Mouse (Mus musculus) erythroblast, adult 5-6 weeks (primary cell): ENCODE measurements around the gene Asrgl1. TPM values are rescaled to one million over a fixed set of nuclear protein-coding genes. Genes with fewer than 3 reads are reported as not detected.
A peak's percentile ranks its signal among the peaks of the same experiment; 100 is the strongest.
"Not testable (repeated sequence)": the region's sequence is repeated elsewhere in the genome, so short reads cannot be mapped to it uniquely, and the experiment has no call there.

Source experiments
- ATAC-seq: replicated peaks from 2 replicates; pipeline ENCODE4 v1.8.0; 2016; ENCODE audit warnings: moderate number of reproducible peaks, mild to moderate bottlenecking, moderate TSS enrichment, inconsistent platforms; ENCODE audit not compliant: poor library complexity, low FRiP score, severe bottlenecking
- total RNA-seq, 2 experiments: library from RNA; stranded (forward) in 1 of 2; stranded (reverse) in 1 of 2; fragments of 150-400 nt in 1 of 2; fragments of 200-764, 138-1000 nt in 1 of 2; gene quantifications; 2 replicates each; pipeline versions ENCODE4 v1.2.3 to v1.2.4; 2015 to 2017; ENCODE audit warnings: low replicate concordance in 2 of 2

The Asrgl1 gene
- 2.1 and 3.1 TPM in 2 replicates for total RNA-seq (2015; ENCODE audit: low replicate concordance)
- 3.9 and 5.1 TPM in 2 replicates for total RNA-seq (2017; ENCODE audit: low replicate concordance)

- ATAC-seq = peak; percentile 83
These were observed at the start of gene Asrgl1 for GRCm38 (mm10) chr19:9135512-9136331. TSS of gene Asrgl1 (minus strand) at chr19:9135636.

GRCm38 (mm10) chr19:9146214-9146613 is 10.8 kb upstream of the Asrgl1 start:
- no peak for ATAC-seq

GRCm38 (mm10) chr19:9143639-9144125 is 8.2 kb upstream of the Asrgl1 start:
- ATAC-seq = no peak

- no peak for ATAC-seq
These were observed 7.8 kb upstream of the Asrgl1 start for GRCm38 (mm10) chr19:9143230-9143629.

GRCm38 (mm10) chr19:9140361-9140760 is 4.9 kb upstream of the Asrgl1 start:
- not testable (repeated sequence) for ATAC-seq

- no peak for ATAC-seq
These were observed 1.7 kb upstream of the Asrgl1 start for GRCm38 (mm10) chr19:9137159-9137558.

- ATAC-seq = peak; percentile 69
These were observed 507 bp downstream of the Asrgl1 start for GRCm38 (mm10) chr19:9134746-9135511.

GRCm38 (mm10) chr19:9129996-9130395 is 5.4 kb downstream of the Asrgl1 start:
- no peak for ATAC-seq

GRCm38 (mm10) chr19:9128499-9129194 is 6.8 kb downstream of the Asrgl1 start:
- no peak for ATAC-seq

- ATAC-seq = not testable (repeated sequence)
These were observed 11.4 kb downstream of the Asrgl1 start for GRCm38 (mm10) chr19:9123986-9124385.

- no peak for ATAC-seq
These were observed 13.0 kb downstream of the Asrgl1 start for GRCm38 (mm10) chr19:9122390-9122789.

- no peak for ATAC-seq
These were observed 15.6 kb downstream of the Asrgl1 start for GRCm38 (mm10) chr19:9119655-9120425.

GRCm38 (mm10) chr19:9117275-9117674 is 18.2 kb downstream of the Asrgl1 start:
- ATAC-seq = no peak

GRCm38 (mm10) chr19:9116268-9116667 is 19.2 kb downstream of the Asrgl1 start:
- ATAC-seq = no peak

GRCm38 (mm10) chr19:9112043-9112442 is 23.4 kb downstream of the Asrgl1 start:
- no peak for ATAC-seq

GRCm38 (mm10) chr19:9110182-9110869 is 25.1 kb downstream of the Asrgl1 start:
- ATAC-seq = peak; percentile 81

- no peak for ATAC-seq
These were observed 26.9 kb downstream of the Asrgl1 start for GRCm38 (mm10) chr19:9108536-9108935.

- no peak for ATAC-seq
These were observed 28.1 kb downstream of the Asrgl1 start for GRCm38 (mm10) chr19:9107379-9107755.
